Mouse (Mus musculus) megakaryocyte, embryonic 14.5 days (primary cell): ENCODE results near the gene Tspan4.

Source experiments
- FLI1 ChIP-seq: IDR thresholded peaks from 2 replicates; pipeline ENCODE4 v1.6.1; 2012; ENCODE audit warnings: low read length, inconsistent platforms, mixed read lengths
- GATA1 ChIP-seq: IDR thresholded peaks from 3 replicates; pipeline ENCODE4 v1.6.1; 2012; ENCODE audit warnings: mixed read lengths, low read length, inconsistent platforms, borderline replicate concordance

DNA sequence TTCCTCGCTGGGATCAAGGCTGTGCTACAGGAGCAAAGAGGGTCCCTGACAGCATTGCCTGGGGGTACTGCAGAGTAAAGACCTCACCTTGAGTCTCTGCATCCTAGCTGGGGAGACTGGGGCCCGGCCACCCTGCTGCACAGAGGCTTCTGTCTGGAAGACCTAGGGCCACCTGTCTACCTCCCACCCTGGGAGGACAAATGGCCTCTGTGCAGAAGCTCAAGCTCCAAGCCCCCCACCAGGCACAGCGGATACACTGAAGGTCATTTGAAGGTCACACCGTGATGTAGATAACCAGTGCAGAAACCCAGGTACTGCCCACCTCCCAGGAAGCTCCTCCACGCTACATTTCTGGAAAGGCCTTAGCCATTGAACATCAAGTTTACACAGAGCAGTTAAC is 46.3 kb upstream of the Tspan4 start:
- no peak for TF ChIP-seq GATA1
- no peak for TF ChIP-seq FLI1
